Mouse (Mus musculus) cerebellum, adult 9-10 months (tissue): ENCODE measurements around the gene Pacsin1.
"Not testable (repeated sequence)": the region's sequence is repeated elsewhere in the genome, so short reads cannot be mapped to it uniquely, and the experiment has no call there.

Experiments
- DNase-seq: peaks from one replicate; pipeline ENCODE4 v3.0.0; 2022

The Pacsin1 gene

DNA sequence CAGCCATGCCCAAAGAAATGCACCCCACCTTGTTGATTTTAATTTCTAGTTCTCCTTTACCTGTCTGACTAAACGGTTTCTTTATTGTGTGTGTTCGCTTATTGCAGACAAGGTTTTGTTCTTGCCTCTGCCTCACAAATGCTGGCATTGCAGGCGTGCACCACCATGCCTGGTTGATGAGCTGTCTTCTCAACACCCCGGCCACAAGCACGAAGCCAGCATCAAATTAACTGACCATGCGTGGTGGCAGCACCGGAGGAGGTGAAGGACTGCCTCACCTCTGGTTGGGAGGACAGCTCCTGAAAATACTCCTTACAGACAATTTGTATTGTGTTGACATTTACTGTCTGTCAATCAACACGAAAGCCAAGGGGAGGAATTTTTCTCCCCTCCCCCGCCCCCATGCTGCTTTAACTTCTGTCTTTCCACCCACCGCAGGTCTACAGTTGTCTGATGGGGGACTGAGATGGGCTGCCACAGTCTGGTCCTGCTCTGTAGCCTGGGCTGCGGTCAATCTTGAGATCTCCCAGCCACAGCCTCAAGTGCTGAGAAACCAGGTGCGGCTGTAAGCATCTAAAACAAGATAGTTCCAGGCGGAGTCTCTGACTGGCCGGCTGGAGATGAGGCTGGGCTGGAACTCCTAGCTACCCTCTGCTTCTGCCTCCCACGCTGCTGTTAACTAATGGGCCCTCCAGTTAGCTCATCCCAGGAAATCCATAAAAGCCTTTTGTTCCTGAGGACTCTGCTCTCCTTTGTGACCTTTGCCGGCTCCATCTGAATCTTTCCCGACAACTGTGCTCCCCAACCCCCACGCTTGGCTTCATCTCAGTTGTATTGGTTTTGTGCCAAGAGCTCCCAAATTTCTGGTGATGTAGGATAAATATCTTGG, 18.9 kb upstream of the Pacsin1 start, which contains the start of gene Rps10:
Rps10 (minus strand) TSS at position 538 of the 889 bp plus-strand sequence.
- DNase-seq, result no peak

DNA sequence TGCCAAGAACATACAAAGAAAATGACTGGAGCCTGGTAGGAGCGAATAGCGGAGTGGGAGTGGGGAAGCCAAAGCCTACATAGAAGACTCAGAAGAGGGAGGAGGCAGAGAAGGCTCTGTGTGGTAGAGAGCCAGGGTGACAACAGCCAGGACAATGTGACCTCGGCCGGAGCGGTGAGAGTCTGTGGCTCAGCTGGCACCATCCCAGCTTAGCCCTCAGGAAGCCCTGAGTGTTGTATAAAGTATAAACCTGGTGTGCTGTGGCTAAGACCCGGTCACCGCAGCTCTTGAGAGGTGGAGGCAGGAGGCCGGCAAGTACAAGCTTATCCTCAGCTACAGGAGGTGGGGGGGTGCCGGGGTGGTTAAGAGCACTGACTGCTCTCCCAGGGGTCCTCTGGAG, 18.0 kb upstream of the Pacsin1 start:
- DNase-seq, result no peak

DNA sequence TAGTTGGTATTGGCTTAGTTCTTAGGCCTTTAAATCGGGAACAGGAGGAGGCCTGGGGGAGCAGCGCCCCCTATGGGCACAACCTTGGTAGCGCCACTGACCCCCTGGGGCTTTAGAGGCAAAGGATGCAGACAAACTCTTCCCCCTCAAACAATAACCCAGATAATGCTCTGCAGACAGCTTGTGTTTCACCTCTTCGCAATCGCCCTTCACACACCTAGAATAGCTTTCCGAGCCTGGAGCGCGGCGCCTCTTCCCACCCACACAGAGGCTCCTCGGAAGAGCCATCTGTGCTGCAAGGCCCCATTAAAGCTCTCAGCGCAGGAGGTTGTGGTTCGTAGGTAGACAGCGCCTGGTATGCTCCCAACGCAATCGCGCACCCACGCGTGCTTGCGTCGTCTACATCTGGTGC, 16.4 kb upstream of the Pacsin1 start:
- peak; percentile 87 for DNase-seq

DNA sequence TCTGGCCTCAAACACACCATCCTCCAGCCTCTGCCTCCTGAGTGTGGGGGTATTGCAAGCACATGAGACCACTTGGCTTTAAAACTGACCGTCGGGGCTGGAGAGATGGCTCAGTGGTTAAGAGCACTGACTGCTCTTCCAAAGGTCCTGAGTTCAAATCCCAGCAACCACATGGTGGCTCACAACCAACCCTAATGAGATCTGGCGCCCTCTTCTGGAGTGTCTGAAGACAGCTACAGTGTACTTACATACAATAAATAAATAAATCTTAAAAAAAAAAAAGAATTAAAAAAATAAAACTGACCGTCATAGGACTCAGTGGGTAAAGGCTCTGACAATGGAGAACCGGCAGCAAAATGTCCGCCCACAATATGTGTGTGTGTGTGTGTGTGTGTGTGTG, 15.5 kb upstream of the Pacsin1 start:
- not testable (repeated sequence) for DNase-seq

DNA sequence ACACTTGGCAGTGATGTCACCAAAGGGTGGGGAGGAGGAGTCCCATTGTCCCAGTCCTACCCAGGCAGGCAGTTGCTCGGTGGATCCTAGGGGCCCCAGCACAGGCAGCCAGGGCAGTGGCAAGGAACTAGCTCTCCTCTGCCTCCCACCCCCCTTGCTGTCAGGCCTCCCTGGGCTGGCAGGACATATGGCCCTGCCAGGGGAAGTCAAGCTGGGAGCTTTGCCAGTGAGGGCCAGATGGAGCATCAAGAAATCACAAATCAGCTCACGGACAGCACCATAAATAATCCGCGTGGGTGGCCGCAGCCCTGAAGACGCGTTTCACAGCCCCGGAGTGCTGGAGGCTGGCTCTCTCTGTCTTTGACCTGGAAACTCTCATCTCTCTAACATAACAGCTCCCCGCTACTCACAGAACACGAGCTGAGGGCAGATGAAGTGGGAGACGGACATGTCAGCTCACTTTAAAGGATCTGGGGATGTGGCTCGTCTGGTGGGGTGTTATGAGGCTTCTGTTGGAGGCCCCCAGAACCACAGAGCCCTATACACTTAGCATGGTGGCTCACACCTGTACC, 12.7 kb upstream of the Pacsin1 start:
- peak; percentile 99 for DNase-seq

DNA sequence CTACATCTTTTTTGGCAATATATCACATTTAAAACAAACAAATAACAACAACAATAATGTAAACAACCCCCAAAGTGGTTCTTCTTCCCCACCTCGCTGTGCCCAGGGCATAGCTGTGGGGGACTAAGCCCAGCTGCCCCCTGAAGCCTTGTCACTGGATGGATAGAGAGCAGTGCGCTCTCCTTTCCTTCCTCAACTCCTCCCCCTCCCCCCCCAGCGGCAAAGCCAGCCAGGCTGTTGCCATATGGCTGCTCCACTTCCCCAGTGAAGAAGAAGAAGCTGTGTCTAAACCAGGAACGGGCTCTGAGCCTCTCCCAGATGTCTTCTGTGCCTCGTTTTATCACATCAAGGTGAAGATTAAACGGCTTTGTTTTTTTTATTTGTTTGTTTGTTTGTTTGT, 12.2 kb upstream of the Pacsin1 start:
- DNase-seq, result no peak

DNA sequence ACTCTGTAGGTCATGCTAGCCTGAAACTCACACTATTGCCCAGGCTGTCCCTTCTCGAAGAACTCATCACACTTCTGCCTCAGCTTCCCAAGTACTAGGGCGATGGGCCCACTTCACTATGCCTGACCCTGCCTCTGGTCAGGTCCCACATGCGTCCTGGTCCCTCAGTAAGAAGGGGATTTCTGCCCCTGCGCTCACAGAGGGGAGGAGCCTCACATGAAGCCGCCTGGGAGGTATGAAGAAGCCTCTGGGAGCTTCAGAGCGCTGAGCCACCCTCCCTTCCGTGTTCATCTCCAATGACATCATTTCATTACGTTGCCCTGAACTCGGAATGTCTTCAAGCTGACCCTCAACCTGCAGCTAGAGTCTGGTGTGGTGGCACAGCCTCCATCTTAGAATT, 11.6 kb upstream of the Pacsin1 start:
- no peak for DNase-seq

DNA sequence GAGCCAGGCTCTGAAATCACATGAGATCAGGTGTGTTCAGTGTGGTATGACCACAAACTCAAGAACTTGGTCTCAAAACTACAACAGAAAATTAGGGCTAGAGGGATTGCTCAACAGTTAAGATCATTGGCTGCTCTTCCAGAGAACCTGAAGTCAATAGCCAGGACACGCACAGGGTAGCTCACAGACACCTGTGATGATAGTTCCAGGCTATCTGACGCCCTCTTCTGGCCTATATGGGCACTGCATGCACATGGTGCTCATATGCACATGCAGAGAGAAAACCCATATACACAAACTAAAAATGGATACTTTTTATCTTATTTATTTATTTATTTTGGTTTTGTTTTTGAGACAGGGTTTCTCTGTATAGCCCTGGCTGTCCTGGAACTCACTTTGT, 10.7 kb upstream of the Pacsin1 start:
- DNase-seq, result no peak

DNA sequence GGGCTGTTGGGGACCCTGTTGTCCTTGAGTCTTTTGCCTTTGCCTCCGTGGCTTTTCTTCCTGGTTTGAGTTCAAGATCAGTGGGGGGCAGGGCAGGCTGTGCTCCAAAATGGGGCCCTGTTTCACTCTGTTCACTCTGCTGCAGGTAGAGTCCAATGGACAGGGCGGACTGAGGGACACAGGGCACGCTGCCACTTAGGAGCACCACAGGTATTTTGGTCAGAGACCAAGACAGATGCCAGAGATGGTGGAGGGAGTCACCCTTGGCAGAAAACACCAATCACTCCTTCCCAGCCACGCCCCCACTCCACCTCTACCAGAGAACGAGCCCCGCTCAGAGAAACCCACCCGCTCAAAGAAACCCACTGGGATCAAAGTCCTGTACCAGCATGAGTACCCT, 9.5 kb upstream of the Pacsin1 start:
- DNase-seq, result peak; percentile 73

DNA sequence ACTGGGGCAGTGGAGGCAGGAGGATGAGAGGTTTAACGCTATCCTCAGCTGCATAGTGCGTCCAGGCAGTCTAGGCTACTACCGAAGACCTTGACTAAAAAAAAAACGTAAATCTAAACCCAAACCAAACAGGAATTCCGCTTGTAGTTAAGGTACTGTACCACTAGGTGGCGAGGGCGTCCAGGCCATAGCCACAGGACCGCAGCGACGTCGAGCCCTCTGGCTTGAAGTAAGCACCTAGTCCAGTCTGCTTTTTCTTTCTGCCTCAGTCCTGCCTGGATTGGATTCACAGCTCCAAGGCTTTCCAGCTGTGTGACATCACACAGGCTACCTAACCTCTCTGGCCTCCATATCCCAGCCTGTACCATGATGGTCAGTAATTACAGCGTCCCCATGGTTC, 5.1 kb upstream of the Pacsin1 start:
- peak; percentile 91 for DNase-seq

DNA sequence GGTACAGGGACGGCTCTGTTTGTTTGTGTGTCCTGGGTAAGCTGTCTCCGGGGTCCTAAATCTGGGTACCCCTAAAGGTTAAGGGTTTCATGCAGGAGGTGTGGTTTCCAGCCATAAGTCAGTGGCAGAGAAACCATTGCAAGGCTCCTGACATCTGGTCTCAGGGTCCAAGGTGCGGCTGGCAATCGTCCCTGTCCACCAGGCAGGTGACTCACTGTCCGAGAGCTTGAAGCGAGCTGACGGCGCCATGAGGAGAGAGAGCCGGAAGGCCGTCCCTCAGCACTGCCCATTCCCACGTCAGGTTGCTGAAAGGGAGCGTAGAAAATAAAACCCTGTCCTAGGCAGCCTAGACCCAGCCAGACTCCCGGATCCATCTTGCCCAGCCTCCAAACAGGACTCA, 4.7 kb upstream of the Pacsin1 start:
- no peak for DNase-seq

DNA sequence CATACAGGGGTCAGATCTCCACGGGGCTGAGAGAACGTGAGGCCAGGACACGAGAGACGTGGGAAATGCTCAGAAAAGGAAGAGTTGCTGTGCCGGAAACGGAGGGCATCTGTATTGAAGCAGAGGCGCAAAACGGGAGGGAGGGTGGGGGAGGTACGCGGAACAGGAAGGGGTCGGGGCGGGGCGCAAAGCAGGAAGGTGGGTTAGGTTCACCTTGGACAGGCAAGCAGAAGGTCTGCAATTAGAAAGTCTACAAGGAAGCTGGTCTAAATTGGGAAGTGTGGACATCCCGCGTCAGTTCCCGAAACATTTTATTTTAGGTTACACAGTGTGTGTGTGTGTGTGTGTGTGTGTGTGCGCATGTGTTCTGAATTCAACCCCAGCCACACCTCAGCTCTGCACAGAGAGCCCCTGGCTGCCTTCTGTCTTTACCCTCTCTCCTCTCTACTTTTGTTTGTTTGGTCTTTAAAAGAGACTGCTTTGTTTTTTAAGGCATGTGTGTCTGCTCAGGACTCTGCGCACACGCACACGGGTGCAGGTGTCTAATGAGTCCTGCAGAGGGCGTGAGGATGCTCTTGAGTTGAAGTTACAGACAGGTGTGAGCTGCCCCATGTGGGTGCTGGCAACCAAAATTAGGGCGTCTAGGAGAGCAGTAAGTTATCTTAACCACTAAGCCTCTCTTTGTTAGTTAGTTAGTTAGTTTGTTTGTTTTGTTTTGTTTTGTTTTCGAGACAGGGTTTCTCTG, 3.1 kb upstream of the Pacsin1 start:
- DNase-seq, result peak; percentile 35

DNA sequence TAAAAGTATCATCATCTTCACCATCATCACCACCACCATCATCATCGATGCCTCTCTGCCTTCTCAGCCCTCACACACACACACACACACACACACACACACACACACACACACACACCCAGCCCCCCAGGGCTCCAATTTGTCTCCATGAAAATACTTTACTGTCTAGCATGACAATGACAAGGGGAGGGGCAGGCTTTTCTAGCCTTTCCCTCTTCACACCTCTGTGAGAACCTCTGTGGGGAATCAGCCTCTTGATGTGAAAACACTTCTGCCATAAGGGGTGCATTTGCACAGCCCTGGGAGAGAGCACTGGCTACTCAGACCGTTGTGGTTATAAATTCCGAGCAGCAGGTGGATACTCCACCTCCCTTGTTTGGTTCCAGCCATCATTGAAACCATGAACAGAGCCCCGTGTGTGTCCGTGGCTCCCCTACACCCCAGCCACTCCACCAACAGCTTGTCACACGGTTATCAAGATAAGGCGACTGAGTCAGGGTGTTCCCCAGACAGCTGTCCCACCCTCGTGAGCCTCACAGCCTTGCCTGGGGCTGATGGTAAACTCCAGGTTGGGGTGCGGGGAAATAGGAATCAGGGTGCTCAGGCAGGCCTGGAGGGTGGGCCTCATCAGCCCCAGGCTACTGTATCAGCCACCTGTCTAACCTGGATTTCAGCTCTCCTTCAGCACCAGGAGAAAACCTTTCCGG, 1.9 kb upstream of the Pacsin1 start:
- no peak for DNase-seq

DNA sequence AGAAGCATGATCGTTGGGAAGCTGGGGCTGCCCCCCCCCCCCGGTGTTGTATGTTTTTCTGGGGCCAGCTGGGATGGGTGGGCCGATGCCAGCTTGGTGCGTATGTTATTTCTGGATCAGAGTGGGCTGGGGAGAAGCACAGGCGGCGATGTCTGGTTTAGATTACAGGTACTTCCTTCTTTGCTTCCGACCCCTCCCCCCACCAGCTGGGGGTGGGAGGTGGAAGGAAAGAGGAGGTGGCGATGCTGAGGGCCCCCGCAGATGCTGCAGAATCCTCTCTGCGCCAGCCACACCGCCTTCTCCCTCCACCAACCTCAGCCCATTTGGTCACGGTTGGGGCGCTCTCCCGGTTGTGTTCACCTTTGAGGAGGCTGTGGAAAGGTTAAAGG, 696 bp downstream of the Pacsin1 start:
- peak; percentile 83 for DNase-seq

DNA sequence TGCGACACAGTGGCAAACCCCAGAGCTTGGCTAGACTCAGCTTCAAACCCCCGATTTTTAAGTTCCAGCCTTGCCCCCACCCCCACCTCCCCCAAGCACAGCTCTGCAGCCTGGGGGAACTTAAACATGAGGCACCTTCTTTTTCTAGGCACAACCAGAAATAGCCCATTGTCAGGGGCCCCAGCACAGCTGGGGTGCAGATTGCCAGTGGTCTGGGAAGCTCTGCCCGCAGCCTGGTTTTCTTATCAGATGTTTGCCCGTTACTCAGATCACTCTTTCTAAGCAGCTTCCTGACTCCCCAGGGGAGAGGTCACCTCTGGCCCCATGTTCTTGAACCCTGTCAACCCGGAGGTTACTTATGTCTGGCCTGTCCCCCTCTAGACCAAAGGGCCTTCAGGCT, 1.1 kb downstream of the Pacsin1 start:
- DNase-seq, result no peak

DNA sequence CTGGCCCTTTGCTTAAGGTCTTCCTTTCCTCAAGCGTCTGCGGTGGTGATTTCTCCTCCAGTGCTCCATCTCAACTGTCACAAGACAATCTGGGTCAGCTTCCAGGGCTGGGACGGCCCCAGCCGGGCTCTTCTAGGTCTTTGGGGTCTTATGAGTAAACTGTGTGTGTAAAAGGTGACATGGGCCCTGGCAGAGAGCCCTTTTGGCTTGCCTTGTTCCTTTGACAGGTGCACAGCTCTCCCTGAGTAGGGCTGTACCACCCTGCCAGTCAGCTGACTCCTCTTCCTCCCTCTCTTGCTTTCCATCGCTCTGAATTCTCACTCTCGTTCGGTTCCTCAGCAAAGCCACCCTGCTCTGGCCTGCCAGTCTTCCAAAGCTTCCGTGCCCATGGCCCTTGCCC, 1.8 kb downstream of the Pacsin1 start:
- DNase-seq, result peak; percentile 88

DNA sequence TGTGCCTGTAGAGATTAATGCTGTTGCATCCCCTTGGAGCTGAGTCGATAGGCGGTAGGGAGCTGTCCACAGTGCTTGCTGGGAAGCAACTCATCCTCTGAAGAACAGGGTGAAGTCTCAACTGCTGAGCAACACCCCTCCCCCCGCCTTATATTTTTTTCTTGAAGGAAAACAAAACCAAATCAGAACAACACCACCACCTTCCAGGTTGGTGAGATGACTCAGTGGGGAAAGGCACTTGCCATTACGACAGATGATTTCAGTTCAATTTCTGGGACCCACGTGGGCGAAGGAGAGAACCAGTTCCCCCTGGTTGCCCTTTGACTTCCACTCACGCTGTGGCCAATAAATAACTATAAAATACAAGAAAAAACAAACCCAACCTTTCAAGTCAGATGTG, 3.5 kb downstream of the Pacsin1 start:
- DNase-seq, result no peak

DNA sequence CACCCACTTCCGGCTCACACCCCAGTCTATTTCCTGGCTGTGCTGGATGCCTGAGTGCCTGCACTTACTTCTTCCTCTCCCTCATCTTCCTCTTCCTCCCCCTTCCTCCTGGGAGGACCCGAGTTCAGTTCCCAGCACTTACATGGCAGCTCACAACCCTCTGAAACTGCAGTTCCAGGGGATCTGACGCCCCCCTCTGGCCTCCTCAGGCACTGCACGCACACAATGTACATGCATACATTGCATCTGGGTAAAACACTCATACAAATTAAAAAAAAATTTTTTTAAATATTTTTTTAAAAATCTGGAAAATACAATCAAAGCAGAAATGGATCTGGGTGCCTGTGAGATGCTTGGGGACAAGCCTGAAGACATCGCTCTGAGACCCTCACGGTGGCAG, 16.4 kb downstream of the Pacsin1 start:
- no peak for DNase-seq

DNA sequence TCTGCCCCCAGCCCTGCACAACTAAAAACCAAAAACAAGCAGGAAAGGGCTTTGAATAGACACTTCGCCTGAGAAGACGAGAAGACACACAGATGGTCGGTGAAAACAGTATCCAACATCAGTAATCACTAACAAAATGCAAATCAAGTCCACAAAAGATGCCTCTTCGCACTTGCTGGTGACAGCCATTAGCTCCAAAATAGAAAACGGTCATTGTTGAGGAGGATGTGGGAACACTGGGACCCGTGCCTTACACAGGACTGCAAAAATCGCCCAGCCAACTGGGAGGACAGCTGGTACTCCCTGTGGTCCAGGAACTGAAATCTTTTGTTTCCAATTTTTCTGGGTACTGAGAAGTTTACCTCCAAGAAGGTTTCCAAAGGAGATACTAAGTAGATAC, 18.6 kb downstream of the Pacsin1 start:
- DNase-seq, result no peak

DNA sequence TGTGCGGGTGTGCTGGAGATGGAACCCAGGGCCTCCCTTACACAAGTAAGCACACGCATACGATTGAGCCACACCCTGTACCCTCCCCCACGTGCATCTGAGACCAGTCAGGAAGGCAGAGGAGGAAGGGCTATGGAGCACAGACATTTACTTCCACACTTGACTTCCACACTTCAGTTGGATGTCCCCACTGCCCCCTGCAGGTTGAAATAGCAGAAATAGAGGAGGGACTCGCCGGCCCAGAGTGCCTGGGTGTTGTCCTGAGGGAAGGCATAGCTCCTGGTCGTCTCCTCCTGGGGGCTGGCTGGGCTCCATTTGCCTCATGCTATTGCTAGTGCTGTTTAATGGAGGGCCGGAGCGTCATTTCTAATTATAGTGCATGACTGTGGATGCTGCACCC, 20.1 kb downstream of the Pacsin1 start:
- peak; percentile 65 for DNase-seq

DNA sequence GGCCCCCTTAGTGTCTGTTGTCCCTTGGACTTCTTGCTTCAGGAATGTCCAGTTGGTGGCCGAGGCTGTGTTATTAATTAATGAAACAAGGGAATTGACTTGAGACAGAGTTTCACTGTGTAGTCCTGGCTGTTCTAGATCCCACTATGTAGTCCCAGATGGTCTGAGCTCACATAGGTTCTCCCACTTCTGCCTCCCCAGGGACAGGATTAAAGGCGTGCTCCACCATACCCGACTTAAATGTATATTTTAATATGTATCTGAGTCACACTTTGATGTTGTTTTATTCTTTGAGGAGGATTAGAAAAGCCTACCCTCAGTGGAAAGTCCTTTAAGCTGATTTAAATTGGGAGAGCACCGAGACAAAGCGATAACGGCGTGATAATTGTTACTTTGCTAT, 21.0 kb downstream of the Pacsin1 start:
- no peak for DNase-seq

DNA sequence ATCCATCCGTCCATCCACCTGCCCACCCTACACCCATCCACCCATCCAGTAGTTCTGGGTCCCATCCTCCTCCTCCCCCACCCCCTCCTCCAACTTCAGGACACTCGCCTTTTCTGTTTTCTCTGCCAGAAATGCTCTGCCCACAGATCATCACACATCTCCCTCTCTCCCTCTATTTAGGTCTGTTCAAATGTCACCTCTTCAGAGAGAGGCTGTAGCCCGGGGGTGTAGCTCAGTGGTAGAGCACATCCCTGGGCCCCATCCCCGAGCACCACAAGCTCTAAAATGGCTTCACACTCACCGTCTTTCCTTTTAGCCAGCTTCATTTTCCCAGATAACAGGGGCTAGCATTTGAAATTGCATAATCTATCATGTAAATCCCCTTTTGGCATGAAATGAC, 22.4 kb downstream of the Pacsin1 start:
- no peak for DNase-seq
